In the genomic region with DNA sequence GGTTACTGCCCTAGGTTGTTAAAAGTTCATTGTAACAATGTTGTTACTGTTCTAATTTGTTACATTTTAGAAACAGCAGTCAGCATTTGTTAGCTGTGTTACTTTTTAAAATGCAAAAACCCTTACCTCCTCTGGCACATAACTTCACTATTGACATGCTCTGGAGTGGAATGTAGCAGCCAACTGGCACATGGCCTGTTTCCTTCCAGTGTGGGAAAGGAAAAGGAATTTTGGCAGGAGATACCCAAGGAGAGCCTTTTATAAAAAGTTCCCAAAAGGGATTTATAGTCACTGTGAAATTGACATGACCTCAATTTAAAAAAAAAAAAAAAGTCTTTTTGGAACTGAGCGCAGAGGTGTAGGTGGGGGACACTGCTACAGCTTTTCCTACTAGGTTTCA, we compare ENCODE assay signal across 10 mouse cellular contexts. TPM values are rescaled to one million over a fixed set of nuclear protein-coding genes. Genes with fewer than 3 reads are reported as not detected.
DNase-seq lines count a peak whose midpoint lies in the region; ATAC-seq and TF ChIP-seq lines count a peak whose summit lies in the region.
"Had no signal": no experiment of that assay in that cellular context is flagged by ENCODE, and none has a peak within 500 bp of the region (broad histone marks: within the 10 kb centered on the region; RNA-seq: fewer than 3 reads in every experiment).

No protein-coding gene starts in this region.

- no peak overlapping the region for H3K9ac ChIP-seq in heart, postnatal 0 days (replicated peaks; ENCODE audit: low read depth, low read length)
- H3K9ac ChIP-seq in lung, postnatal 0 days (replicated peaks; ENCODE audit: low read depth): no peak overlapping the region
- H3K9ac ChIP-seq: liver, embryonic 13.5 days had no signal

- WGBS in heart, postnatal 0 days: 71% methylated on average over 1 of the region's 1 CpGs
- WGBS in lung, postnatal 0 days: 76% methylated on average over 1 of the region's 1 CpGs
- 98% methylated on average over 1 of the region's 1 CpGs for WGBS in forebrain, embryonic 10.5 days

- no peak overlapping the region for H3K4me3 ChIP-seq in heart, postnatal 0 days (ENCODE audit: low read depth, low read length)
- H3K4me3 ChIP-seq in lung, postnatal 0 days (ENCODE audit: low read depth, low read length): no peak overlapping the region
- H3K4me3 ChIP-seq in forebrain, embryonic 10.5 days: no peak overlapping the region
- H3K4me3 ChIP-seq: liver, embryonic 13.5 days; myocyte had no signal

- no peak for ATAC-seq in heart, postnatal 0 days (ENCODE audit: insufficient read depth, low read depth)
- ATAC-seq in lung, postnatal 0 days: no peak

- no peak overlapping the region; the same call in 1 of the 2 replicates for H3K27ac ChIP-seq in heart, postnatal 0 days (ENCODE audit: low read depth)
- H3K27ac ChIP-seq in lung, postnatal 0 days (ENCODE audit: low read length): no peak overlapping the region
- H3K27ac ChIP-seq in forebrain, embryonic 10.5 days: no peak overlapping the region
- H3K27ac ChIP-seq: liver, embryonic 13.5 days had no signal

- H3K4me2 ChIP-seq in heart, postnatal 0 days (ENCODE audit: low read depth, low read length): no peak overlapping the region
- no peak overlapping the region for H3K4me2 ChIP-seq in lung, postnatal 0 days (replicated peaks; ENCODE audit: low read depth, low read length)
- H3K4me2 ChIP-seq: liver, embryonic 13.5 days had no signal

- TF ChIP-seq CTCF in heart, postnatal 0 days (IDR thresholded peaks at IDR 0.05; ENCODE audit: low read depth): no peak
- no peak for TF ChIP-seq CTCF in lung, postnatal 0 days (IDR thresholded peaks at IDR 0.05)

- H3K36me3 ChIP-seq in heart, postnatal 0 days (replicated peaks; ENCODE audit: control insufficient read depth, insufficient read depth, low read length): peaks cover 52% of the 10 kb centered on the region
- H3K36me3 ChIP-seq in lung, postnatal 0 days (ENCODE audit: insufficient read depth, low read length): peaks cover 24% of the 10 kb centered on the region; the same call in 1 of the 2 replicates
- peaks cover 59% of the 10 kb centered on the region for H3K36me3 ChIP-seq in forebrain, embryonic 10.5 days (replicated peaks)

- no peaks in the 10 kb centered on the region for H3K9me3 ChIP-seq in heart, postnatal 0 days (replicated peaks; ENCODE audit: control insufficient read depth, low read length)
- H3K9me3 ChIP-seq in lung, postnatal 0 days (ENCODE audit: low read length): no peaks in the 10 kb centered on the region
- no peaks in the 10 kb centered on the region; the same call in 1 of the 2 replicates for H3K9me3 ChIP-seq in forebrain, embryonic 10.5 days
- H3K9me3 ChIP-seq: liver, embryonic 13.5 days had no signal

- no peaks in the 10 kb centered on the region for H3K4me1 ChIP-seq in heart, postnatal 0 days (ENCODE audit: control insufficient read depth, insufficient read depth)
- H3K4me1 ChIP-seq in lung, postnatal 0 days (ENCODE audit: insufficient read depth, low read depth, low read length): no peaks in the 10 kb centered on the region; the same call in 1 of the 2 replicates
- peaks cover 20% of the 10 kb centered on the region for H3K4me1 ChIP-seq in forebrain, embryonic 10.5 days

- no peak for TF ChIP-seq EP300 in heart, postnatal 0 days (IDR thresholded peaks at IDR 0.05; ENCODE audit: low read depth)
- TF ChIP-seq EP300 in lung, postnatal 0 days (IDR thresholded peaks at IDR 0.05): no peak

- DNase-seq in left cerebral cortex, adult 18-20 months (ENCODE audit: low spot score in 2 of 2): peak; percentile 44 to 52
- no peak for DNase-seq in left cerebral cortex, adult 9 months (ENCODE audit: low spot score in 2 of 2)
- DNase-seq in fibroblast of lung, adult 2 months (ENCODE audit: low read depth): peak; percentile 85
- DNase-seq in heart, postnatal 0 days (ENCODE audit: low spot score): peak; percentile 51
- peak; percentile 49 for DNase-seq in lung, postnatal 0 days (ENCODE audit: low spot score)
- DNase-seq in forebrain, embryonic 10.5 days (ENCODE audit: extremely low spot score, low spot score): no peak
- DNase-seq in retina, postnatal 1 day: no peak
- no peak for DNase-seq in spleen, adult 18-20 months
- DNase-seq: liver, embryonic 13.5 days had no signal

- no peaks in the 10 kb centered on the region for H3K27me3 ChIP-seq in heart, postnatal 0 days (ENCODE audit: control insufficient read depth, insufficient read depth, low read length)
- H3K27me3 ChIP-seq in lung, postnatal 0 days (replicated peaks; ENCODE audit: insufficient read depth, low read length): no peaks in the 10 kb centered on the region
- no peaks in the 10 kb centered on the region for H3K27me3 ChIP-seq in forebrain, embryonic 10.5 days (ENCODE audit: poor library complexity, severe bottlenecking)
- H3K27me3 ChIP-seq: liver, embryonic 13.5 days had no signal

RNA-seq across cellular contexts. Expression of a gene that starts 4.2 kb away (rescaled TPM):
- total RNA-seq in left cerebral cortex, adult 18-20 months (2021): 100 to 1,000 TPM; 164 to 169 TPM
- 39.4 TPM in 2 replicates for total RNA-seq in heart, postnatal 0 days (2014; rRNA removed; ENCODE audit: low replicate concordance)
- polyA plus RNA-seq in heart, postnatal 0 days (2015; fragmentation: Nextera tagmentation; extraction: Ambion mirVana): 15.7 and 17.5 TPM in 2 replicates
- polyA plus RNA-seq in lung, postnatal 0 days (2015; fragmentation: Nextera tagmentation; extraction: Ambion mirVana): 17.2 and 20.1 TPM in 2 replicates
- polyA plus RNA-seq in forebrain, embryonic 10.5 days (2016; fragmentation: Nextera tagmentation; extraction: Ambion mirVana): 39.1 and 46.7 TPM in 2 replicates

RNA-seq across cellular contexts. Expression of a gene that starts 15.0 kb away (rescaled TPM):
- 100 to 1,000 TPM; 154 to 160 TPM for total RNA-seq in left cerebral cortex, adult 18-20 months (2021)
- 24.6 and 37.4 TPM in 2 replicates for total RNA-seq in heart, postnatal 0 days (2014; rRNA removed; ENCODE audit: low replicate concordance)
- polyA plus RNA-seq in heart, postnatal 0 days (2015; fragmentation: Nextera tagmentation; extraction: Ambion mirVana): 35.8 and 37.4 TPM in 2 replicates
- 88.4 and 100 TPM in 2 replicates for polyA plus RNA-seq in lung, postnatal 0 days (2015; fragmentation: Nextera tagmentation; extraction: Ambion mirVana)
- polyA plus RNA-seq in forebrain, embryonic 10.5 days (2016; fragmentation: Nextera tagmentation; extraction: Ambion mirVana): 105 and 112 TPM in 2 replicates

Comparison
In these comparisons a context has a peak if more than half of its experiments do, and no peak if none do; other contexts are left out.
1. DNase-seq: peak in left cerebral cortex, adult 18-20 months (2 of 2), fibroblast of lung, adult 2 months (single experiment), heart, postnatal 0 days (single experiment) and lung, postnatal 0 days (single experiment); none in left cerebral cortex, adult 9 months (0 of 2), forebrain, embryonic 10.5 days (single experiment), retina, postnatal 1 day (single experiment) and spleen, adult 18-20 months (0 of 2).